Mouse (Mus musculus) C2C12 (cell line): ENCODE results near the gene Ush2a. TPM values are rescaled to one million over a fixed set of nuclear protein-coding genes. Genes with fewer than 3 reads are reported as not detected.
A peak's percentile ranks its signal among the peaks of the same experiment; 100 is the strongest.

Experiments used
- H3K27me3 ChIP-seq: one replicate; pipeline ENCODE4 v1.6.1; 2011; ENCODE audit not compliant: control insufficient read depth, insufficient read depth, insufficient read length
- H3K36me3 ChIP-seq: one replicate; pipeline ENCODE4 v1.6.1; 2011; ENCODE audit not compliant: control insufficient read depth, insufficient read depth
- H3K4me3 ChIP-seq: one replicate; pipeline ENCODE4 v1.5.1; 2011; ENCODE audit warnings: mild to moderate bottlenecking, control low read depth; ENCODE audit not compliant: poor library complexity, insufficient read depth, severe bottlenecking
- H3K79me2 ChIP-seq: one replicate; pipeline ENCODE4 v1.6.1; 2011; ENCODE audit not compliant: control insufficient read depth, insufficient read depth
- H3K79me3 ChIP-seq: one replicate; pipeline ENCODE4 v1.6.1; 2011; ENCODE audit warnings: low read depth, control low read depth
- H3ac ChIP-seq: one replicate; pipeline ENCODE3; 2011; ENCODE audit warnings: low read depth; ENCODE audit not compliant: control insufficient read depth, insufficient read length
- CEBPB ChIP-seq: IDR thresholded peaks from one replicate; pipeline ENCODE4 v1.6.1; 2011; ENCODE audit warnings: low read depth, mild to moderate bottlenecking, control low read depth, moderate library complexity
- CTCF ChIP-seq: IDR thresholded peaks from one replicate; pipeline ENCODE4 v1.5.1; 2011; ENCODE audit not compliant: control insufficient read depth, insufficient read depth, insufficient read length
- FOSL1 ChIP-seq: IDR thresholded peaks from one replicate; pipeline ENCODE4 v1.8.0; 2011; ENCODE audit warnings: mild to moderate bottlenecking, low read length; ENCODE audit not compliant: poor library complexity, insufficient read depth, severe bottlenecking
- MAX ChIP-seq: IDR thresholded peaks from one replicate; pipeline ENCODE4 v1.6.1; 2011; ENCODE audit warnings: mild to moderate bottlenecking, control low read depth
- MYOD1 ChIP-seq: IDR thresholded peaks from one replicate; pipeline ENCODE4 v1.6.1; 2011; ENCODE audit warnings: low read depth; ENCODE audit not compliant: control insufficient read depth, insufficient read length
- MYOG ChIP-seq: IDR thresholded peaks from one replicate; pipeline ENCODE4 v1.6.1; 2011; ENCODE audit not compliant: control insufficient read depth, insufficient read length; ENCODE audit errors: extremely low read depth
- USF1 ChIP-seq: IDR thresholded peaks from one replicate; pipeline ENCODE4 v1.6.1; 2011; ENCODE audit warnings: low read depth, mild to moderate bottlenecking, control low read depth, moderate library complexity
- polyA plus RNA-seq: library from polyadenylated mRNA; unstranded; fragments of >200 nt; fragmentation: generic; extraction: Trizol; gene quantifications from one replicate; pipeline ENCODE4 v1.2.1, GENCODE M21; 2012; ENCODE audit warnings: missing spikeins

The Ush2a gene
- polyA plus RNA-seq, 1 experiment: not detected

DNA sequence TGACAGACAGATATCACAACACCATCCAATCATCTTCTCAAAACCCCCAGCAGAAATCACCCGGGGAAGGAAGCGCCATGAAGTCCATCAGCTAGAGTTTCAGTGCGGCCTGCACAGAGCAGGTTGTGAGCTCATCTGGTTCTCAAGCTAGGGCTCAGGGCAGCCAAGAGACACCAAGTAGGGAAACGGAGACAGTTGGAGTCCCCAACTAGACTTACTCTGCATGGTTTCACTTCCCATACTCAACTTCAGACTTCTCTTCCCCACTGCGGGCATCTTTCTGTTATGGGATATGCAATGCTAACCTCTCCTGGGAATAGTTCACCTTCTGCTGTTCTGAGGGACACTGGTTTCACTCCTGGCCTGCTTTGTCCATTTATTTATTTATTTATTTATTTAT is 277.8 kb downstream of the Ush2a start:
- H3K79me3 ChIP-seq: no peaks in the 10 kb centered on the region
- no peak overlapping the region for H3ac ChIP-seq
- TF ChIP-seq MYOG: no peak
- no peak for TF ChIP-seq CTCF
- no peak for TF ChIP-seq USF1
- no peak for TF ChIP-seq MAX
- TF ChIP-seq MYOD1: no peak
- no peak for TF ChIP-seq CEBPB
- TF ChIP-seq FOSL1: no peak
- H3K27me3 ChIP-seq: no peaks in the 10 kb centered on the region
- no peaks in the 10 kb centered on the region for H3K79me2 ChIP-seq
- H3K36me3 ChIP-seq: no peaks in the 10 kb centered on the region
- no peak overlapping the region for H3K4me3 ChIP-seq

DNA sequence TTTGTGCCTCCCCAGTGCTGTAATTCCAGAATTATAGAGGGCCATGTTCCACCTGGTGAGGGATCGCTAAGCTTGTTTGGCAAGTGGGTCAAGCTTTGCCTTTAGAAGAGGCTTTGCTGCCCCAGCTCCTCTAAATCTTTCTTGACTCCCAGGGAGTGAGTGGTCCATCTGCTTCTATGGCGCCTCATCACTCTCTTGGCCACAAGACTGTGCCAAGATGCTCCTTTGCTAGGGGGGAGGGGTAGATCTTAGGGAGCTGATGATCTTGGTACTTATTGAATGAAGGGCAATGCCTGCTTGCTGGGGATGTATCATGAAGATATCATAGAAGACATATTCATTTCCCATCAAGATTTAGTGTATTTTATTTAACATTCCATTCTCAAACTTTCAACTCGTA is 279.7 kb downstream of the Ush2a start:
- TF ChIP-seq CEBPB: no peak
- no peak for TF ChIP-seq CTCF
- no peak for TF ChIP-seq USF1
- no peak for TF ChIP-seq MYOG
- no peak for TF ChIP-seq MYOD1
- TF ChIP-seq FOSL1: no peak
- TF ChIP-seq MAX: no peak
- Histone ChIP-seq H3K27me3 (no peaks in the 10 kb centered on the region), H3K4me3 (no peak overlapping the region), H3ac (no peak overlapping the region), H3K79me2 (no peaks in the 10 kb centered on the region), H3K36me3 (no peaks in the 10 kb centered on the region), H3K79me3 (no peaks in the 10 kb centered on the region)

DNA sequence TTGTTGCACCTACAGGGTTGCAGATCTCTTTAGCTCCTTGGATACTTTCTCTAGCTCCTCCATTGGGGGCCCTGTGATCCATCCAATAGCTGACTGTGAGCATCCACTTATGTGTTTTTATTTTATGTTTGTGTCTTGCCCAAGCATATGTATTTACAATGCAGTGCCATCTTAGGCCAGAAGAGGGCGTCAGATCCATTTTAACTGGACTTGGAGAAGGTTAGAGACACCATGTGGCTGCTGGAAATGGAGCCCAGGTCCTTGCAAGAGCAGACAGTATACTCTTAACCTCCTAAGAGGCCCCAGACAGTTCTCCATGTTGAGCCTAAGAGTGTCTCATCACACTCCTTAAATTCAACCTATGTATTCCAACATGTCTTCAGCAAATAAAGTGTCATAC is 281.5 kb downstream of the Ush2a start:
- Histone ChIP-seq H3K79me3 (no peaks in the 10 kb centered on the region), H3K79me2 (no peaks in the 10 kb centered on the region), H3K36me3 (no peaks in the 10 kb centered on the region), H3K27me3 (no peaks in the 10 kb centered on the region), H3ac (no peak overlapping the region), H3K4me3 (no peak overlapping the region)
- no peak for TF ChIP-seq MYOD1
- TF ChIP-seq CTCF: no peak
- TF ChIP-seq CEBPB: no peak
- no peak for TF ChIP-seq MAX
- no peak for TF ChIP-seq USF1
- no peak for TF ChIP-seq MYOG
- no peak for TF ChIP-seq FOSL1

DNA sequence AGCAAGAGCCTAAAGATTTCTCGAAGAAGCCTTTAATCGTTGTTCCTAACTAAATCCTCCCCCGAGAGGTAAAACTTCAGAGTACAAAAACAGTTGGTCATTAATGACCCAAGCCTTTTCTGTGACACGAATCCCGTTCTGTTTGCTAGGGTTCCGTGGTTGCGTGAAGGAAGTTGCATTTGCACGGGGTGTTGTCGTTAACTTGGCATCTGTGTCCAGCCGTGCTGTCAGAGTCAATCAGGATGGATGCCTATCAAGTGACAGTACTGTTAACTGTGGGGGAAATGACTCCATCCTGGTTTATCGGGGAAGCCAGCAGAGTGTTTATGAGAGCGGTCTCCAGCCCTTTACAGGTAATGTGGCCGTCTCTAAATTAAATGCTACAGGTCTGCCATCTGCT is 287.9 kb downstream of the Ush2a start:
- Histone ChIP-seq H3K36me3 (no peaks in the 10 kb centered on the region), H3K79me2 (no peaks in the 10 kb centered on the region), H3ac (no peak overlapping the region), H3K79me3 (no peaks in the 10 kb centered on the region), H3K4me3 (no peak overlapping the region), H3K27me3 (no peaks in the 10 kb centered on the region)
- TF ChIP-seq MAX (no peak), CEBPB (no peak), USF1 (no peak), CTCF (no peak), MYOD1 (no peak), FOSL1 (no peak), MYOG (no peak)

DNA sequence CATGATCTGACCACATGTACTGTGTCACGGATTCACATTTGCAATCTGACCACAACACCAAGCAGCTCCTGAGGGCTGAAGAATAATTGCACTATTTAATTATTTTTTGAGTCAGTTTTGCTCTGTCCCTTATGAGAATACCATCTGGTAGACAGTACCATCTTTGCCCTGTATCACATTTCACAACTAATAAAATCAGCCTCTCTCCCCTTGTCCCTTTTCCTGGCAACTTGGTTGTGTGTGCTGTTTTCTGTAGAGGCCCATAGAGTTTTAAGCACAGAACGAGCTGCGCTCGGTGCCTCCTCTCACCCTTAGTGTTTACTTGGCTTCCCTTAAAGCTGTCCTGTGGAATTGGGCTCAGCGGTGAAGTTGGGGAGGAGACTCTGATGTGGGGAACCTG is 290.0 kb downstream of the Ush2a start:
- no peak overlapping the region for H3K4me3 ChIP-seq
- H3K36me3 ChIP-seq: no peaks in the 10 kb centered on the region
- no peaks in the 10 kb centered on the region for H3K27me3 ChIP-seq
- no peaks in the 10 kb centered on the region for H3K79me3 ChIP-seq
- TF ChIP-seq FOSL1 (no peak), CEBPB (no peak), MAX (no peak), CTCF (no peak), USF1 (no peak), MYOG (no peak), MYOD1 (no peak)
- no peak overlapping the region for H3ac ChIP-seq
- no peaks in the 10 kb centered on the region for H3K79me2 ChIP-seq

DNA sequence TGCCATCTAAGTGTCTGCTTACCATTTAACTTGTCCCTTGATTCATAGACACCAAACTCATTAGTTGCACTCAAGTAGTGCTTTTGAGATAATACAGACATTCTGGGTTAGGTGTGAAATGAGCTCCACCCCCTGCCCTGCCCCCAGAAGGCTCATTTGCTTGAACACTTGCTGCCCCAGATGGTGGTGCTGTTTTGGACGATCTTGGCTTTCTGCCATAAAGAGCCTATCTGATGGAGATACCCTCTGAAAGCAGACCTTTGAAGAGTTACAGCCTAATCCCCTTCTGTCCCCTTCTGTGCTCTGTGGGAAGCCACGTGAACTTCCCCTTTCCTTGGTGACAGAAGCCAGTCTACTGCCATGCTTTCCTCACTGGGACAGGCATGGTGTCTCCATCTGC is 297.1 kb downstream of the Ush2a start:
- no peak for TF ChIP-seq USF1
- TF ChIP-seq MYOG: no peak
- TF ChIP-seq MYOD1: no peak
- TF ChIP-seq MAX: no peak
- no peak for TF ChIP-seq CEBPB
- no peak for TF ChIP-seq FOSL1
- no peak for TF ChIP-seq CTCF
- Histone ChIP-seq H3K27me3 (no peaks in the 10 kb centered on the region), H3K79me3 (no peaks in the 10 kb centered on the region), H3K4me3 (no peak overlapping the region), H3K36me3 (no peaks in the 10 kb centered on the region), H3ac (no peak overlapping the region), H3K79me2 (no peaks in the 10 kb centered on the region)

DNA sequence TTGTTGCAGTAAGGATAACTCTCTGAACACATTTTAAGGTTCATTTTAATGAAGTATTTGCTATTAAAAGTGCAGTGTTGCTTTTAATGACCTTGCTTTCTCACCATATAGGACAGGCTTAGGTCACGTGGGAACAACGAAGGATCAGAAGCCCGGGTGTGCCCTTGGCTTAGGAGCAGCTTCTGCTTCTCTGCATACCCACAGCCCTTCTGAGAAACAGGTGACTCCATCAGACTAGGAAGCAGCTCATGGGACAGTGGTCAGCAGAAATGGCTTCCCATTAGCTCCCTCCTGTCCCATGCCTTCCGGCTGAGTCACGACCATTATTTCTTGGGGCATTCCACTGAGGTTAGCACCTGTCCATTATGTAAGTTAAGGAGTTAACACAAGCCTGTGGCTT is 304.4 kb downstream of the Ush2a start:
- no peaks in the 10 kb centered on the region for H3K36me3 ChIP-seq
- no peaks in the 10 kb centered on the region for H3K79me3 ChIP-seq
- no peak overlapping the region for H3ac ChIP-seq
- no peak overlapping the region for H3K4me3 ChIP-seq
- peak; percentile 59 for TF ChIP-seq MYOD1
- TF ChIP-seq USF1: peak; percentile 38
- TF ChIP-seq MAX: no peak
- H3K27me3 ChIP-seq: no peaks in the 10 kb centered on the region
- H3K79me2 ChIP-seq: no peaks in the 10 kb centered on the region
